ENCODE assay signal across 15 mouse cellular contexts in the genomic region with DNA sequence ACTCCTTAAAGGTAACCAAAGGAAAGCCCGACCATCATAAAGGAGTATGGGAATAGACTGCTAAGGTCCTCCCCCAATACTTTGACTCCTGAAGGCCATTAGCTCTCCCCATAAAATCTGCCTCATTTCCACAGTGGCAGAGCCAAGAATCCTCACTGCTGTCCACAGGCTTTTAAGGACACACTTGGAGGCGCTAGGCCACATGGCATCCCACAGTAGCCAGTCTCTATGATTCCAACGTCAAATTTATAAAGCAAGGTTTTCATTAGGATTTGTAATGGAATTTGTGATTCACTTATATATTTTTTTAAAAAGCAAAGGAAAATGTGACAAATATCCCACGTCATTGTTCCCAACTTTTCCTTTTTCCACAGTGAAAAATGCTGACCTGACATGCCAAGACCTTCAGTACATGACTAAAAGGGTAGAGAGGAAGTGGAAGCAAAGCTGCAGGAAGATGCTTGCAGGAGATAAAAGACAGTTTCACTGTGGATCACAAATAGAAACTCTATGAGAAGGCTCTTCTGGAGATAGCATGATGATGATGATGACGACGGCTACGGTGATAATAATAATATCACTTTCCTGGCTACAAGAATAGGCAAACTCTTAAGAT.
DNase-seq lines count a peak whose midpoint lies in the region; ATAC-seq and TF ChIP-seq lines count a peak whose summit lies in the region.
"Had no signal": no experiment of that assay in that cellular context is flagged by ENCODE, and none has a peak within 500 bp of the region (broad histone marks: within the 10 kb centered on the region; RNA-seq: fewer than 3 reads in every experiment).

No protein-coding gene starts in this region.

- H3K79me2 ChIP-seq in MEL (ENCODE audit: control insufficient read depth, insufficient read depth, low read length, poor library complexity) = no peaks in the 10 kb centered on the region
- peaks cover 67% of the 10 kb centered on the region for H3K79me2 ChIP-seq in macrophage (ENCODE audit: inconsistent target)

- H3K27ac ChIP-seq in heart, embryonic 10.5 days = peak overlapping the region; percentile 63
- H3K27ac ChIP-seq in kidney, embryonic 14.5 days (ENCODE audit: low read depth, low read length) = no peak overlapping the region
- H3K27ac ChIP-seq in MEL (ENCODE audit: control insufficient read depth, low read depth, low read length) (no peak overlapping the region), macrophage (peak overlapping the region; percentile 99)
- no peak overlapping the region for H3K27ac ChIP-seq in forebrain, embryonic 14.5 days (ENCODE audit: low read depth, low read length)
- H3K27ac ChIP-seq: liver, embryonic 15.5 days; neural tube, embryonic 15.5 days had no signal

- TF ChIP-seq POLR2A in MEL (IDR thresholded peaks at IDR 0.05; ENCODE audit: control insufficient read depth in 1 of 2, insufficient read depth in 1 of 2, low read depth in 1 of 2, low read length in 2 of 2, poor library complexity in 1 of 2) = no peak

- TF ChIP-seq EP300 in MEL (IDR thresholded peaks at IDR 0.05; ENCODE audit: low read depth in 1 of 2, low read length in 2 of 2) = no peak

- no peak overlapping the region for H3K4me2 ChIP-seq in kidney, embryonic 14.5 days (replicated peaks; ENCODE audit: low read depth, low read length)
- no peak overlapping the region for H3K4me2 ChIP-seq in forebrain, embryonic 14.5 days (ENCODE audit: low read length)
- H3K4me2 ChIP-seq: liver, embryonic 15.5 days; neural tube, embryonic 15.5 days had no signal

- H3K9me3 ChIP-seq in heart, embryonic 10.5 days = no peaks in the 10 kb centered on the region
- H3K9me3 ChIP-seq in kidney, embryonic 14.5 days (ENCODE audit: control insufficient read depth, low read length) = no peaks in the 10 kb centered on the region
- no peaks in the 10 kb centered on the region for H3K9me3 ChIP-seq in MEL (replicated peaks; ENCODE audit: insufficient read depth, low read length)
- H3K9me3 ChIP-seq in forebrain, embryonic 14.5 days (replicated peaks; ENCODE audit: control insufficient read depth, low read length) = no peaks in the 10 kb centered on the region
- H3K9me3 ChIP-seq: liver, embryonic 15.5 days; megakaryocyte, embryonic 14.5 days; neural tube, embryonic 15.5 days had no signal

- no peaks in the 10 kb centered on the region for H3K36me3 ChIP-seq in heart, embryonic 10.5 days
- no peaks in the 10 kb centered on the region for H3K36me3 ChIP-seq in kidney, embryonic 14.5 days (ENCODE audit: control insufficient read depth, insufficient read depth, low read length)
- H3K36me3 ChIP-seq in MEL (ENCODE audit: control insufficient read depth in 1 of 2, insufficient read depth in 2 of 2, low read length in 2 of 2) (peaks cover 0 to 21% of the 10 kb centered on the region in 2 experiments; a peak in 2 of 4 replicates), macrophage (ENCODE audit: inconsistent target) (no peaks in the 10 kb centered on the region)
- H3K36me3 ChIP-seq in forebrain, embryonic 14.5 days (ENCODE audit: control insufficient read depth, insufficient read depth, low read length) = no peaks in the 10 kb centered on the region
- H3K36me3 ChIP-seq: liver, embryonic 15.5 days; neural tube, embryonic 15.5 days had no signal

- TF ChIP-seq RAD21 in MEL (IDR thresholded peaks at IDR 0.05; ENCODE audit: low read depth, low read length) = no peak

- no peak overlapping the region for H3K4me3 ChIP-seq in heart, embryonic 10.5 days
- H3K4me3 ChIP-seq in kidney, embryonic 14.5 days (ENCODE audit: low read length) = no peak overlapping the region
- no peak overlapping the region for H3K4me3 ChIP-seq in MEL (ENCODE audit: control insufficient read depth in 1 of 2, insufficient read depth in 1 of 2, low read depth in 2 of 2, low read length in 2 of 2)
- H3K4me3 ChIP-seq in macrophage (ENCODE audit: inconsistent target) = no peak overlapping the region
- no peak overlapping the region for H3K4me3 ChIP-seq in forebrain, embryonic 14.5 days (ENCODE audit: low read depth, low read length)
- H3K4me3 ChIP-seq: liver, embryonic 15.5 days; neural tube, embryonic 15.5 days had no signal

- DNase-seq in heart, embryonic 10.5 days (ENCODE audit: low spot score) = no peak
- DNase-seq in heart, postnatal 10 days = no peak
- peak; percentile 28 for DNase-seq in kidney, postnatal 14 days
- DNase-seq in MEL (ENCODE audit: low read depth, low spot score) = no peak
- no peak for DNase-seq in forebrain, embryonic 14.5 days (ENCODE audit: low spot score)
- DNase-seq: adrenal gland, postnatal 25 days; cerebellum, postnatal 36 days; forebrain, postnatal 0 days; gastrocnemius, postnatal 25 days had no signal

- no peak for TF ChIP-seq CTCF in MEL (IDR thresholded peaks at IDR 0.05 in 2 of 3, conservative IDR thresholded peaks at IDR 0.05 in 1 of 3; ENCODE audit: control insufficient read depth in 1 of 3, insufficient read depth in 1 of 3, low read depth in 2 of 3, low read length in 3 of 3, poor library complexity in 1 of 3, severe bottlenecking in 1 of 3)

- H3K9ac ChIP-seq in kidney, embryonic 14.5 days (ENCODE audit: low read depth, low read length) = no peak overlapping the region
- no peak overlapping the region for H3K9ac ChIP-seq in MEL (ENCODE audit: control insufficient read depth, low read depth, low read length, poor library complexity, severe bottlenecking)
- no peak overlapping the region for H3K9ac ChIP-seq in forebrain, embryonic 14.5 days (ENCODE audit: low read length)
- H3K9ac ChIP-seq: forebrain, postnatal 0 days; liver, embryonic 15.5 days; neural tube, embryonic 15.5 days had no signal

- no peak for ATAC-seq in kidney, embryonic 14.5 days (ENCODE audit: low FRiP score, low TSS enrichment)
- no peak for ATAC-seq in forebrain, embryonic 14.5 days
- ATAC-seq: forebrain, postnatal 0 days; inflammation-experienced regulatory T-cells, adult 6 months had no signal

- no peaks in the 10 kb centered on the region for H3K27me3 ChIP-seq in heart, embryonic 10.5 days (ENCODE audit: insufficient read depth, poor library complexity, severe bottlenecking)
- no peaks in the 10 kb centered on the region for H3K27me3 ChIP-seq in kidney, embryonic 14.5 days (ENCODE audit: control insufficient read depth, insufficient read depth, low read length)
- no peaks in the 10 kb centered on the region for H3K27me3 ChIP-seq in MEL (ENCODE audit: control insufficient read depth in 1 of 2, insufficient read depth in 2 of 2, low read length in 2 of 2)
- H3K27me3 ChIP-seq in forebrain, embryonic 14.5 days (replicated peaks; ENCODE audit: control insufficient read depth, insufficient read depth, low read length) = no peaks in the 10 kb centered on the region
- H3K27me3 ChIP-seq: liver, embryonic 15.5 days; megakaryocyte, embryonic 14.5 days; neural tube, embryonic 15.5 days had no signal

- WGBS in heart, embryonic 10.5 days = 76% methylated on average over 7 of the region's 7 CpGs
- WGBS in kidney, embryonic 14.5 days = 76% methylated on average over 7 of the region's 7 CpGs
- WGBS in macrophage (ENCODE audit: missing documents) = 49% methylated on average over 6 of the region's 7 CpGs
- WGBS in forebrain, embryonic 14.5 days = 87% methylated on average over 7 of the region's 7 CpGs

- intact Hi-C loops in heart, postnatal 10 days (cut with DNase I) = loop anchor here (2.0 to 10.0 kb wide), 2 partner anchors 150 to 368 kb away; no protein-coding TSS in a partner anchor

- peaks cover 33% of the 10 kb centered on the region for H3K4me1 ChIP-seq in heart, embryonic 10.5 days
- H3K4me1 ChIP-seq in kidney, embryonic 14.5 days (ENCODE audit: control insufficient read depth, insufficient read depth, low read length) = no peaks in the 10 kb centered on the region
- peaks cover 11% of the 10 kb centered on the region in 2 experiments for H3K4me1 ChIP-seq in MEL (ENCODE audit: control insufficient read depth in 1 of 2, insufficient read depth in 2 of 2, low read length in 2 of 2)
- no peaks in the 10 kb centered on the region; the same call in 1 of the 2 replicates for H3K4me1 ChIP-seq in forebrain, embryonic 14.5 days (ENCODE audit: control insufficient read depth, insufficient read depth, low read length)

TF ChIP-seq in MEL, 35 proteins besides CTCF, POLR2A, EP300 and RAD21:
- TF ChIP-seq GABPA (IDR thresholded peaks at IDR 0.05; ENCODE audit: low read depth, low read length) = no peak
- no peak for TF ChIP-seq ZMIZ1 (IDR thresholded peaks at IDR 0.05; ENCODE audit: low read depth, low read length)
- TF ChIP-seq USF2 (IDR thresholded peaks at IDR 0.05; ENCODE audit: borderline replicate concordance in 1 of 2, insufficient read depth in 1 of 2, low read depth in 1 of 2, low read length in 2 of 2) = no peak
- TF ChIP-seq GATA1 (IDR thresholded peaks at IDR 0.05; ENCODE audit: low read depth, low read length) = peak; percentile 52

Comparison
In these comparisons a context has a peak if more than half of its experiments do, and no peak if none do; other contexts are left out.
1. H3K27ac ChIP-seq: peak in heart, embryonic 10.5 days (single experiment) and macrophage (single experiment); none in kidney, embryonic 14.5 days (single experiment), MEL (single experiment) and forebrain, embryonic 14.5 days (single experiment).